Mouse (Mus musculus): ENCODE results near the gene Enah. TPM values are rescaled to one million over a fixed set of nuclear protein-coding genes. Genes with fewer than 3 reads are reported as not detected.

Enah gene
- polyA plus RNA-seq, 1 experiment from 2014 or later, result 12.3 TPM

DNA sequence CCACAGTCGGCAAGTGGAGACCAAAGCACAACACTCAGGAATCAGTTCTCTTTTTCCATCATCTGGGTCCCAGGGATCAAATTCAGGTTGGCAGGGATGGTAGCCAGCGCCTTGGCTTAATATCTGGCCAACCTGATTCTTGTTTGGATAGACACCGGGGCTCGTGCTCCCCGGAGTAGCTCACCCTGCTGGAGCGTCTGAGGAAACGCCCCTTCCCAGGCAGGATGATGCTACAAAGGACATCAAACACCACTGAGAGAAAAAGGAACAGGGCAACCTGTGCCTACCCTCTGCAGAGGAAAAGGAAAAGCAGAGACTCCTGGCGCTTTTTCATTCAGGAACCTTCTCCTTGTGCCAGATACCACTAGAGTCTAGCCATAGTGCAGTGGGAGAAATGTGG is 156.4 kb downstream of the Enah start:
- Histone ChIP-seq H3K9ac (no peak overlapping the region), H3K9me3 (no peaks in the 10 kb centered on the region), H3K27me3 (replicated peaks) (no peaks in the 10 kb centered on the region), H3K4me1 (replicated peaks) (peaks cover 12% of the 10 kb centered on the region), H3K4me2 (replicated peaks) (no peak overlapping the region), H3K36me3 (no peaks in the 10 kb centered on the region), H3K27ac (peak overlapping the region; percentile 57; the same call in 1 of the 2 replicates), H3K4me3 (replicated peaks) (no peak overlapping the region)
- 33% methylated on average over 8 of the region's 8 CpGs for WGBS
- ATAC-seq, result no peak

- Histone ChIP-seq H3K4me3 (replicated peaks) (no peak overlapping the region), H3K4me2 (replicated peaks) (no peak overlapping the region), H3K27ac (peak overlapping the region; percentile 57), H3K4me1 (replicated peaks) (peaks cover 12% of the 10 kb centered on the region), H3K36me3 (no peaks in the 10 kb centered on the region), H3K9ac (no peak overlapping the region), H3K9me3 (no peaks in the 10 kb centered on the region), H3K27me3 (replicated peaks) (no peaks in the 10 kb centered on the region)
- peak; percentile 61 for ATAC-seq
- WGBS, result 53% methylated on average over 16 of the region's 16 CpGs
Measured at GRCm38 (mm10) chr1:181862676-181863374, 157.0 kb downstream of the Enah start.

DNA sequence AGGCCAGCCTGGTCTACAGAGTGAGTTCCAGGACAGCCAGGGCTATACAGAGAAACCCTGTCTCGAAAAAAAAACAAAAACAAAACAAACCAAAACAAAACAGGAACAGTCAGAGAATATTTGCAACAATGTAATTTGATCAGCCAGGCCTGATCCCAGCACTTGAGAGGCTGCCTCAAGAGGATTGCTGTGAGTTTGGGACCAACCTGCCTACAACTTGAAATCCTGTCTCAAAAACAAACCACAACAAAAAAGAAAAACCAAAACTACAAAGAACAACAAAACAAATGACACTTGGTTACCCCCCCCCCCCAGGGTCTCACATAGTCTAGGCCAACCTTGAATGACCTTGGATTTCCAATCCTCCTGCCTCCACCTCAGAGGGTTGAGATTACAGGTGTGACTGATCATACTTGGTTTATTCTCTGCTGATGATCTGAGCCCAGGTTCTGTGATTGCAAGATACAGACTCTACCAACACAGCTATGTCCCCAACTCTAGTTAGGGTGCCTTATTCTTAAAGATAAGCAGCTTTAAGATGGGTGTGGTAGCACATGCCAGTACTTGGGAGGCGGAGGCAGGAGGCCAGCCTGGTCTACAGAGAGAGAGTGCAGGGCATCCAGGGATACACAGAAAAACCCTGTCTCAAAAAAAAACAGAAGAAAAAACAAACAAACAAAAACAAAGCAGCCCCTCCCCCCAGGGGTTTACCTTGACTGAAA is 158.4 kb downstream of the Enah start:
- H3K4me2 ChIP-seq (replicated peaks), result no peak overlapping the region
- H3K4me3 ChIP-seq (replicated peaks), result no peak overlapping the region
- H3K27ac ChIP-seq, result peak overlapping the region; percentile 72; the same call in 1 of the 2 replicates
- H3K9ac ChIP-seq, result no peak overlapping the region
- H3K4me1 ChIP-seq (replicated peaks), result peaks cover 12% of the 10 kb centered on the region
- no peaks in the 10 kb centered on the region for H3K36me3 ChIP-seq
- H3K9me3 ChIP-seq, result no peaks in the 10 kb centered on the region
- no peak for ATAC-seq
- WGBS, result 85% methylated on average over 2 of the region's 2 CpGs
- no peaks in the 10 kb centered on the region for H3K27me3 ChIP-seq (replicated peaks)

DNA sequence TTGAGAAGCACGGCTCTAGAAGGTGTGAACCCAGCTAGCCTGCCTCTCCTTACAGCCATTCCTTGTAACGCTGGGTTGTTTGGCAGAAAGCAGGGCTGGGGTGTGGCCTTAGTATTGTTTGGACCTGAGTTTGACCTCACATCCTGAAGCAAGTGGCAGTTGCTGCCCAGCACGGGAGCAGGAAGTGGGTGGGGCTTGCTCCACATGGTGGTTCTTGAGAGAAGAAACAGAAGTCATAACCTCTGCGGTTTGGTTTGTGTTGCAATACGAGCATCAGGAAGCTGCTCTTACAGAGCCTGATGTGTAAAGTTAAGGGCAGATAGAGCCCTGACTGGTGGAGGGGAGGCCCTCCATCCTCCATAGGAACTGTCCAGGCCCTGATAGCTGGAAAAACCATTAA is 159.1 kb downstream of the Enah start:
- Histone ChIP-seq H3K4me3 (replicated peaks) (no peak overlapping the region), H3K9me3 (no peaks in the 10 kb centered on the region), H3K4me1 (replicated peaks) (peaks cover 11% of the 10 kb centered on the region; the same call in 1 of the 2 replicates), H3K27me3 (replicated peaks) (no peaks in the 10 kb centered on the region), H3K36me3 (no peaks in the 10 kb centered on the region), H3K4me2 (replicated peaks) (no peak overlapping the region), H3K9ac (no peak overlapping the region), H3K27ac (peak overlapping the region; percentile 72; the same call in 1 of the 2 replicates)
- ATAC-seq, result peak; percentile 48
- WGBS, result 7% methylated on average over 5 of the region's 5 CpGs

- 82% methylated on average over 2 of the region's 2 CpGs for WGBS
- Histone ChIP-seq H3K4me2 (replicated peaks) (no peak overlapping the region), H3K4me1 (replicated peaks) (peaks cover 6% of the 10 kb centered on the region; the same call in 1 of the 2 replicates), H3K9me3 (no peaks in the 10 kb centered on the region), H3K27me3 (replicated peaks) (no peaks in the 10 kb centered on the region), H3K27ac (no peak overlapping the region), H3K4me3 (replicated peaks) (no peak overlapping the region), H3K36me3 (no peaks in the 10 kb centered on the region), H3K9ac (no peak overlapping the region)
- no peak for ATAC-seq
Measured at GRCm38 (mm10) chr1:181856329-181856728, 163.5 kb downstream of the Enah start.

DNA sequence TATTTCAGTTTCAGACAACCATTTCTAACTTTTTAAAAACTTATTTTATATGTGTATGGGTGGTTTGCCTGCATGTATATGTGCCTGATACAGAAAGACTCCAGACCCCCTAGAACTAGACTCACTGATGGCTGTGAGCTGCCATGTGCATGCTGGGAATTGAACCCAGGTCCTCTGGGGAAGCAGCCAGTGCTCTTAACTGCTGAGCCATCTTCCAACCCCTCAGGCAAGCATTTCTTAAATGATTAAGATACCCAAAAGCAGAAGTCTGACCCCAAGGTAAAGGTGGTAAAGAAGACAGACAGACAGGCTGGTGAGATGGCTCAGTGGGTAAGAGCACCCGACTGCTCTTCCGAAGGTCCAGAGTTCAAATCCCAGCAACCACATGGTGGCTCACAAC is 165.0 kb downstream of the Enah start:
- ATAC-seq, result no peak
- H3K36me3 ChIP-seq, result no peaks in the 10 kb centered on the region
- no peak overlapping the region for H3K4me3 ChIP-seq (replicated peaks)
- no peaks in the 10 kb centered on the region for H3K9me3 ChIP-seq
- H3K4me2 ChIP-seq (replicated peaks), result no peak overlapping the region
- peaks cover 3% of the 10 kb centered on the region; the same call in 1 of the 2 replicates for H3K4me1 ChIP-seq (replicated peaks)
- 94% methylated on average over 2 of the region's 2 CpGs for WGBS
- H3K27me3 ChIP-seq (replicated peaks), result no peaks in the 10 kb centered on the region
- no peak overlapping the region for H3K9ac ChIP-seq
- H3K27ac ChIP-seq, result no peak overlapping the region

DNA sequence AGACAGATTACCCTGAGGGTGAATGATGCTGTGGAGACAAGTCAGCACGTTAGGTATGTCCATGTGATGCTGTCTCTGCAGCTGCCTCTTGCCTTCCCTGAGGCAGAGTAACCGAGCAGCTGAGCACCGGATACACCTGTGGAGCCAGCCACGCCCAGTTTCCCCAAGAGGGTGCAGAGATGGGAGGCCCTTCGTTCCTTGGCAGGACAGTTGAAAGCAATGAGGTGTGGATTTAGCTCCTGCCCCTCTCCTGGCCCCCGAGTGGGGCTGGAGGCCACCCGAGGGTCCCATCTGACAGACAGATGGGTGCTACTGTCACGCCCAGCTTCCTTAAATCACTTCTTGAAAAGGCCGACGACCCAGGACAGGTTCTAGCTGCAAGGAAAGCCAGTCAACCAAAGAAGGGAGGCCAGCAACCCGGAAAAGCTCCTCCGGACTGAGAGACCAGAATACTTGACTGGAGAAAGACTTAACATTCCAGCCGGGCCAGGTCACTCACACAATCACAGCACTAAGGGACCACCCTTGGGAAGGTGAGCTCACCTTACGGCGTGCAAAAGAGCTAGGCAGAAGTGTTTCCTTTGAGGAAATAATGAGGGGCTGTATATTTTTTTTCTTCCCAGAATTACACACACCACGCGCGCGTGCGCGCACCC is 166.6 kb downstream of the Enah start:
- Histone ChIP-seq H3K4me1 (replicated peaks) (peaks cover 3% of the 10 kb centered on the region; the same call in 1 of the 2 replicates), H3K36me3 (no peaks in the 10 kb centered on the region), H3K9ac (peak overlapping the region; percentile 34; the same call in 1 of the 2 replicates), H3K4me2 (replicated peaks) (peak overlapping the region; percentile 59), H3K27ac (peak overlapping the region; percentile 67), H3K9me3 (no peaks in the 10 kb centered on the region), H3K27me3 (replicated peaks) (no peaks in the 10 kb centered on the region), H3K4me3 (replicated peaks) (peak overlapping the region; percentile 15)
- 17% methylated on average over 19 of the region's 21 CpGs for WGBS
- ATAC-seq, result peak; percentile 88

DNA sequence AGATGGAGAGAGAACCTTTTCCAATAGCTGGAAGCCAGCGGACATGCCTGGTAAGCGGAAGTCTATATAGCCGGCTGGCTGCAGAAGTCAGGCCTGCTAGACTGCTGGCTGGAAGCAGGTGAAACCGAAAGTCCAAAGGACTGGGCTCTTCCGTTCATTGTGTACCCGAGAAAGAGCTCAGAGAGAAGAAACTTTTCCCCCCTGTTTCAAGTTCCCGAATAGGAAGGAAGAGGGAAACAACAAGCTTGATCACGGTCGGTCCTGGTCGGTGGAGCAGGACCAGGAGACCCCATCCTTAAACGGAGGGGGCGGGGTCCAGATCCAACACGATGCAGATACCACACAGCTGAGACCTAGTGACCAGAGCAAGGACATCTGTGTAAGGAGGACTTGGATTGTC is 167.3 kb downstream of the Enah start:
- 45% methylated on average over 13 of the region's 13 CpGs for WGBS

GRCm38 (mm10) chr1:181851521-181852310 is 168.1 kb downstream of the Enah start:
- no peak overlapping the region for H3K4me3 ChIP-seq (replicated peaks)
- 86% methylated on average over 12 of the region's 12 CpGs for whole genome bisulfite sequencing
- H3K4me2 ChIP-seq (replicated peaks), result no peak overlapping the region; the same call in 1 of the 2 replicates

More for the DNA sequence above, 167.3 kb downstream of the Enah start:
- Histone ChIP-seq H3K9ac (no peak overlapping the region), H3K4me1 (replicated peaks) (peaks cover 3% of the 10 kb centered on the region; the same call in 1 of the 2 replicates), H3K27me3 (replicated peaks) (no peaks in the 10 kb centered on the region), H3K36me3 (no peaks in the 10 kb centered on the region), H3K4me3 (replicated peaks) (peak overlapping the region; percentile 15), H3K27ac (peak overlapping the region; percentile 13; the same call in 1 of the 2 replicates), H3K9me3 (no peaks in the 10 kb centered on the region), H3K4me2 (replicated peaks) (peak overlapping the region; percentile 59)
- peak; percentile 55 for ATAC-seq

DNA sequence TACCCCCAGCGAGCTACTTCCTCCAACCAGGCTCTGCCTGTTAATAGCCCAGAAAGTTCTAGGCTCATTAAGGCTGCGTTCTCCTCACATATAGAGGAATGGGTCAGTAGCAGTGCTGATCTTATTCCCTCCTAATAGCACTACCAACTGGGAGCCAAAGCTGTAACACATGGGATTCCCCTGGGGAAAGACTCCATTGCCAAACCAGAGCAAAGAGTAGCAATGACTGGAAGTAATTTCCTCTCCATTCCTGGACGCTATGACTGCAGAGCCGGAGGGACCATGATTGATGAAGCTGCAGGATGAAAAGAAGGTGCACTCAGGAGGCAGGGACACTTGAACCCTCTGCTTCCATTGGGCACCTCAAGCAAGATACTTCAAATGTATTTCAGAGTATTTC is 169.3 kb downstream of the Enah start:
- no peaks in the 10 kb centered on the region for H3K36me3 ChIP-seq
- 72% methylated on average over 4 of the region's 4 CpGs for WGBS
- H3K27ac ChIP-seq, result no peak overlapping the region
- H3K4me3 ChIP-seq (replicated peaks), result no peak overlapping the region
- no peak overlapping the region for H3K4me2 ChIP-seq (replicated peaks)
- no peaks in the 10 kb centered on the region for H3K27me3 ChIP-seq (replicated peaks)
- no peaks in the 10 kb centered on the region for H3K9me3 ChIP-seq
- ATAC-seq, result no peak
- no peak overlapping the region for H3K9ac ChIP-seq
- peaks cover 3% of the 10 kb centered on the region; the same call in 1 of the 2 replicates for H3K4me1 ChIP-seq (replicated peaks)

More at GRCm38 (mm10) chr1:181851521-181852310, 168.1 kb downstream of the Enah start:
- Histone ChIP-seq H3K4me1 (replicated peaks) (peaks cover 3% of the 10 kb centered on the region; the same call in 1 of the 2 replicates), H3K9ac (no peak overlapping the region), H3K27ac (no peak overlapping the region), H3K27me3 (replicated peaks) (no peaks in the 10 kb centered on the region), H3K36me3 (no peaks in the 10 kb centered on the region), H3K9me3 (no peaks in the 10 kb centered on the region)
- no peak for ATAC-seq

- no peaks in the 10 kb centered on the region for H3K36me3 ChIP-seq
- no peaks in the 10 kb centered on the region for H3K27me3 ChIP-seq (replicated peaks)
- no peak overlapping the region for H3K4me2 ChIP-seq (replicated peaks)
- no peaks in the 10 kb centered on the region for H3K9me3 ChIP-seq
- 0 out of 2 replicates have a peak, but pooled peaks cover 5% of the 10 kb centered on the region for H3K4me1 ChIP-seq (replicated peaks)
- 73% methylated on average over 1 of the region's 1 CpGs for WGBS
- H3K9ac ChIP-seq, result no peak overlapping the region
- H3K4me3 ChIP-seq (replicated peaks), result no peak overlapping the region
- no peak for ATAC-seq
- no peak overlapping the region for H3K27ac ChIP-seq
Measured at GRCm38 (mm10) chr1:181848210-181848609, 171.6 kb downstream of the Enah start.
